Mouse (Mus musculus): ENCODE measurements at regions not wholly inside any gene's neighbourhood (a gene's known extent, or its start where the extent isn't known, plus 50 kb on each side); places are given as distances from the start of the nearest gene placed in this dataset.

DNA sequence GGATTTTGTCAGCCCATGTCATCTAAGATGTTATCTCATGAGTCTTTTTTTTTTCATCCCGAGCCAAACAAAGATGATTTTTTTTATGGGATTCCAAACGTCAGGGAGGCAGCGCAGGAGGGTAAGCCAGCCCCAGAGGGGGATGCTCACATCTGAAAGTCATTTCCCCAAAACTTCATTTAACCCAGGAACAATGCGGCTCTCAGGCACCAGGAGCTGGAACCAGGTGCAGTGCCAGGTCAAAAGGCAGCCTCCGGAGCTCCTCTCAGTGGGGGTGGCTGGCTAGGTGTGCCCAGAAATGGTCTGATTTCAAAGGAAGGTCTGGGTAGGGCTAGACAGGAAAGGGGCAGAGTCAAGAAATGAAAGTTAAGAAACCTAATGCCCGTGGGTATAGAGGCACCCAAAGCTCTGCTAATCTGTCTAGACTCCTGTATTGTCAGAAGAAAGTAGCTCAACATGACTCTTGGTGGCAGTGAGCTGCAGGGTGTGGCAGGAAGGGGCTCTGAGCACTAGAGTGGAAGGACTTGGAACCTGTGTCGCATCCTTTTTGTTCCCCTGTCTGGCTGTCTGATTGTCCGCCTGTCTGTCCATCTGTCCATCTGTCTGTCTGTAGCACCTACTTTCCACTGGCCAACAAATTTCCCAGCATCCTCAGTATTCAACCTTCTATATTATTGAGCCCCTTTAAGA is 175.3 kb upstream of the Klf12 start:
- ATAC-seq (ENCODE audit: poor library complexity, severe bottlenecking), result no peak

DNA sequence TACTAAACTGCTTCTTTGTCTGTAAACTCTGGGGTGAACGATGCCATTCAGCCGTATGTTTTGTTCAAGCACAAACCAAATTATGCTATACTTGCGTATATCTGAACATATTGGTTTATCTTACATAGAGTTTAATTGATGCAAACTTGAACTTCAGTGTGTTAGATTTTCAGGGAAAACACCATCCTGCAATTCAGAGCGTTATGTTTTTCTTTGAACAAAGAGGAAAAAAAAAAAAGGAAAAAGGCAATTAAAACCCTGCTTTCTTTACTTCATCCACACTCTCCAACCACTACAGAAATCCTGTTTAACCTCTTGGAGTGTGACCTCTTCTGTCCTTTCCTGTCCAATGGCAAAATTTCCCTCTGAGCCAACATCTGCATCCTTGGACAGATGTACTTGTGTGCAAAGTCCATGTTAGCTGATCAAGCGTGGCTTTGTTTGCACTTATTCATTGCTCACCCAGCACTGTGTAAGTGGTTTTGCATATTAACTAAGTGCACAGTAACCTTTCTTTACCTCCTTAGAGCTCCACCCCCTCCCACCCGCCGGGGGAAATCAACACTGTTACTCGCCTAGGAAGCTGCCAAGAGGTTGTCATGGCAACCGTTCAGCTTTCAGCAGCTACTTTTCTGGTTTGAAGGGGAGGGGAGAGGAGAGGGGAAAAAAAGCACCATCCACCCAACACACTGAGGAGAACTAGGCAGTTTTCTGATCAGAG is 174.4 kb upstream of the Klf12 start:
- peak; percentile 36 for ATAC-seq (ENCODE audit: poor library complexity, severe bottlenecking)

DNA sequence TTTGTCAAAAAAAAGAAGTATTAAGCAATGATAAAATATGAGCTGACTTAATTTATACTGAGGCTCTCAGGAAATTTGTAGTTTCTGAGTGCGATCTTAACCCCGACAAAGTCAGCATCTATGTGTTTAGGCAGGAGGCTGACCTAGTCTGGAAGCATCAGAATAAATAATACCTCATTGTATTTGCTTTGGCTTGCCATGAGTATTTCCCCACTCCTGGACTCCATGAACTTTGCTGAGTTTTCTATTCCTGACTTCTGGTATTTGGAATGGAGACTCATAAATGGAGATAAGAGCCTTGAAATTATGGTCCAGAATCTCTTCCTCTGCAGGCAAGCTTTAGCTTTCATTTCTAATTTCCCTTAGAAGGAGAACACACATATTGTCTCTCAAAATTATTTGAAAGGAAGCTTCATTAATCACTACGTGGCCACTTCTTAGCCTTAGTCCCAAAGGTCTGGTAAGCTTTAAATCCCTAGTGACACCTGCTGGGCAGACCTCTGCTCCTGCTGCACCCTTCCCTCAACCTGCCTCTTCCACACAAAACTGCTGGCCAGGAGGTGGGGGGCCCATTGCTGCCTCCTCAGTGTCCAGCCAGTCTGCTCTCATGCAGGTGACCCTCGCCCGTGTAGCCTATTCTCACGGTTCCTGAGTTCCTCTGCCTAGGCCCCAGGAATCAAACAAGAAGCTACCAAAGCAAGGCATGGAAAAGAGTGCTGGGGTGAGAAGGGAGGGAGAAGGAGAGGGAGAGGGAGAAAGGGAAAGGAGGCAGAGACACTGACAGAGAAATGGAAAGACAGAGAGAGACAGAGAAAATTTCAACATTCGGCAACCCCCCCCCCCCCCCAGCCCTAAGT is 173.6 kb upstream of the Klf12 start:
- no peak for ATAC-seq (ENCODE audit: poor library complexity, severe bottlenecking)

DNA sequence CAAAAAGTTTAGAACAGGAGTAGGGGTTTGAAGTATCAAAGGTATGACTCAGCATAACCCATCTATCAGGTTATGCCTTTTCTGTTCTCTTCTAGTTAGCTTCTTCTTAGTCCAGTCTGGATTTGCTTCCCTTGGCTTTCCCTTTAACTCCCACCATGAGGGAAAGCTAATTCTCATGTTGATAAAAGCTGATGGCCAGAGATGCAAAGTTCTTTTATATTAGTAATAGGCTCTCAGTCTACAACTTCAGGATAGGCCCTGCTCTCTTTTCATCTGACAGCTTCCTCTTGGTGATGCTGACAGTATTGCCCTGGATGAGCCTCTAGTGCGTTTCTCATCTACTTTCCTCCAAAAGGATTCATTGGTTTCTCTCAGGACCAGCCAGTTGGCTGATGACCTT is 161.7 kb upstream of the Klf12 start:
- no peak for ATAC-seq (ENCODE audit: poor library complexity, severe bottlenecking)

DNA sequence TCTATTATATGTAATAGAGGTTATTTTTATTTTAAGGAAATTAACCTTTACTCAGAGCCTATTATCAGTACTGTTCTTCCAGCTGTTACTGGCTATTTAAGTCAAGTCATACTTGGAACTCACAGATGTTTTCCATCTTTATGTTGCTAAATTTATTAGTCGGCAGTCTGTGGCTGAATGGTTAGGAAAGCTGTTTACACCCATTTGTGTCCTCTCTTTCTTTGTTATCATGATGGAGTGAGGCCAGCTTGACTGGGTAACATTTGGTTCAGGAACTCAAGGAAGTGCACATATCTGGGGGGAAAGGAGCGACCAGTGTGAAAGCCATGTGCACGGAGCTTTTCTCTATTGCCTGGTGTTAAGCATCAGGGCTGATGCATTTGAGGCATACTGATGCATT is 160.4 kb upstream of the Klf12 start:
- ATAC-seq (ENCODE audit: poor library complexity, severe bottlenecking), result no peak

DNA sequence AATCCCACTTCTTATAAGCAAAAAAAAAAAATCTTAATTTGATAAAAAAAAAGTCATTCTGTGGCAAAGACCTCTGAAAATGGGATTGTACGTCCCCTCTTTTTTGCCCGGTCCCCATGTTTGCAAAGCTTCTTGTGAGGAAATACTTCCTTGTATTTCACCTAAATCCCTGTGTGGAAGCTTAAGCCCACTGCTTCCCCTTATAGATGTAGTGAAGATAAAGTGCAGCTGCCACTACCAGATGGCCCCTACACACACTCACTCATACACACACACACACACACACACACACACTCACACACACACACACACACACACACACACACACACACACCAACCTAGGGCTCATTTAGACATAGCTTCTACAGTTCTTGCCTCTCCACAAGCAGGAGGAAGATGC is 159.6 kb upstream of the Klf12 start:
- ATAC-seq (ENCODE audit: poor library complexity, severe bottlenecking), result no peak

DNA sequence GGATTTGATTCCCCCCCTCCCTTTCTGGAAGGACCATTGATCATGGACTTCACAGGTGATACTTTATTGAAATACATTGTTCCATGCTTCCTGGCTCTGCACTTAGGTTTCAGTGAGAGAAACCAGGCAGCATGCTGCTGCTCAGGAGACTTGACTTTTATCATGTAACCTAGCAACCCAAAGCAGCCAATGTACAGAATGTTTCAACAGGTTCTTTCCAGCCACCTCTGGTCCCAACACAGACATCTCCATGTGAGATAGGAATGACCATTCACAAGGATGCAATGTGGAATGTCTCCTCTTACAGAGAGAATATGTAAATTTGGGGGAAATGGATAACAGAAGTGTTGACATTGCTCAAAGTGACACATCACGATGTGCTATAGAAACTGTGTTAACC is 153.1 kb upstream of the Klf12 start:
- no peak for ATAC-seq (ENCODE audit: poor library complexity, severe bottlenecking)

DNA sequence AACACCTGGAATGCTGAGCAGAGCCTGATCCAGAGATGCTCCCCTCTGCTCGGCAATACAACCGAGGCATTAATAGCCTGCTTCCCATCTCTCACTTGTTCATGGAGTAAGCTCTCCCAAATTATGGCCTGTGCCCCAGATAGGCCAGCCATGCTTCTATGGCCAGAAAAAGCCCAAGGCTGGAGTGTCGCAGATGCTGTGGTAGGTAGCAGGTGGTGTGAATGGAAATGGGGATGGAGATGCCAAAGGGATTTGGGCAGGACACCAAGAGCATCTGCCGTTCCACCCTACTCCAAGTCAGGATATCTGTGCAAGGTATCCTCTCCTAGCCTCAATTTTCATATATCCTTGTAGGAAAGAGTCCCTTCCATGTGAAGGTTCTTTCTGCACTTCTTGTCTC is 145.2 kb upstream of the Klf12 start:
- no peak for ATAC-seq (ENCODE audit: poor library complexity, severe bottlenecking)

DNA sequence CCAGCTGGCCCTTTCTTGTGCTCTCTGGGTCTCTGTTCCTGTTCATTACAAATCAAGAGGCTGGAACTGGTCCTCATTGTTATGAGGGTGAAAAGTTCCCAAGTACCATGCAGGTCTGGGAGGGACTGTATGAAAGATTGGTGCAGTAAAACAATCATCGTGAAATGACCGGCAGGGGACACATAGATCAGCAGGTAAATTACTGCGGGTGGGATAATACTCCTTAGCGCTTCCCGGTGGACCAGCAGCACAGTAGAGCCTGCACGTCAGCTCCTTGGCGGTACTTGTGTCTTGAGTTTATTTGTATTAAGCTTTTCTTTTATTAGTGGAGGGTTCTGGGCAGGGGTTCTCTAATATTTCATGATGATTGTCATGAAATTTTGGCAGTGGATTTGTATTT is 141.9 kb upstream of the Klf12 start:
- no peak for ATAC-seq (ENCODE audit: poor library complexity, severe bottlenecking)

DNA sequence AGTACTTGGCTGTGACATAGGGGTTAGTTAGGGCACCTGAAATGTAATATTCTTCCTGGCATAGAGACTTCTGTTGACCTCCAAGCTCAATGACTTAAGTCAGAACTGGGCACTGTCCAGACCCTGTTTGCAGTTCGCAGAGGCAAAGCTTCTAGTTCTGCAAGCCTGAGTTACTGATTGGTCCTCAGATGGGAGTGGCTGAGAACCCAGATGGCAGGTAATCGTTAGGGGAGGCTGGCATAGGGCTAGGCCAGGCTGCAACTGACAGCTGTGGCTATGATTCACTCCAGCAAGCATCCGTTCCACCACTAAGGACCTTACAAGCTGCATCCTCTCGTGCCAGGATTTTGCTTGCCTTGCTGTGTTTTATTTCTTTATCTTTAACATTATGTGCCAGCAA is 139.3 kb upstream of the Klf12 start:
- ATAC-seq (ENCODE audit: poor library complexity, severe bottlenecking), result no peak

DNA sequence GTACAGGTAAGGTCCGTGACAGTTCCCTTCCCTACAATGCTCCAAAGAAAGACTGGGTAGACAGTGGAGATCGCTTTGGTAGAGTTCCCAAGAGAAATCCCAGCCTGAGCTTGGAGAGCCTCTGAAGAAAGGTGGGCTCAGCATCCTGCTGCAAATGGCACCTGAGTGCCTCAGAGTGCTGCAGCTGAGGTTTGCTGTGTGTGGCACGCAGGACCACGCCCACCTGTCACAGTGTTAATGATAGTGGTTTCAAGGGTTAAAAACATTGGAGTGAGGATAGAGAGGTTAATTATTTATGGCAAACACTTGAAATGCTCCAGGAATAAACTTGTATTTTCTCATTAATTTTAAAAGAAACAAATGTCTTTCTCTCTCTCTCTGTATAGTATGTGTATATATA is 137.2 kb upstream of the Klf12 start:
- ATAC-seq (ENCODE audit: poor library complexity, severe bottlenecking), result no peak

DNA sequence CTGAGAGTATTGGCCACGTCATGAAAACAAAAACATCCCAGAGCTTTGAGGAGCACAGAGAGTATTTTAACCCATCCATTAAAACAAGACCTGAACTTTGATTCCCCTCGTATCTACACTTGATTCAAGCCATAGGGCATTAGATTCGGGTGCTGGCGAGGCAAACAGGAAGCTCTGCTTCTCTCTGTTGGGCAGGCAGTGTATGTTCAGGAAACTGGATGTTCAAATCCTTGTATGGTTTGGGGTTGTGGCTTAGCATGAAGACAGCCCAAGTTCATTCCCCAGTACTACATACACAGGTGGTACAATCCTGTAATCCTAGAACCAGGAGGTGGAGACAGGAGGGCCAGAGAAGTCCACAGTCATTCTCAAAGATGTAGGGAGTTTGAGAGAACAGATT is 130.6 kb upstream of the Klf12 start:
- no peak for ATAC-seq (ENCODE audit: poor library complexity, severe bottlenecking)

DNA sequence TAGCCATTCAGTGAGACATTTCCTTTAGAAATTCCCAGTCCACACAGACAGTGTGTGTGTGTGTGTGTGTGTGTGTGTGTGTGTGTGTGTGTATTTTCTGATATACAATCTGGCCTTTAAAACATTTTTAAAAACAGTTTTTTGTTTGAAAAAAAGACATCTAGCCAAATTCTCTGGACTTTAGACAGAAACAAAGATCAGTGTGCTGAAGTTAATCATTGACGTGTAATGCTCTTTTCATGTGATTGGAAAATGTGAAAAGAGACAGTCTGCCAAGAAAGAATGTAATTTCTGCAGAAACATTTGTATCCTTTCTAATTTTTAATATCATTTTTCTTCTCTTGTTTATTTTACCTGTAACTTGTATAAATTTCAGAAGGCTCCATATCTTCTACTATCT is 127.7 kb upstream of the Klf12 start:
- no peak for ATAC-seq (ENCODE audit: poor library complexity, severe bottlenecking)

DNA sequence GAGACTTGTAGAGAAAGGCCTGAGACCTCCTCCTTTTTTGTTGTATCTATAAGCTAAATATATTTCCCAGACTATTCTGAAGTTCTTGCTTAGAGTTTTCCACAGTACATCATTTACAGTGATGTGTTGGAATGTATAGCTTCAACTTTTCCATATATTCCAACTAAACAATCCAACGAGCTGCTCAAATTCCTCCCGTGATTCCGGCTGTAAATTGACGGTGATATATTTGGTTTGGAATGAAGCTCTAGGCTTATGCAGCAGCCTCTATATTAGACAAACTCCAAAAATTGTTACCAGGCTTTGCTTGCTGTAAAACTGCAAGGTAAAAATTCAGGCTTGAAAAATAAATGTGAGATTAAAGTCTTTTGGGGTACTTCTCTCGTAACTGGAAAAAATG is 112.7 kb upstream of the Klf12 start:
- ATAC-seq (ENCODE audit: poor library complexity, severe bottlenecking), result no peak

DNA sequence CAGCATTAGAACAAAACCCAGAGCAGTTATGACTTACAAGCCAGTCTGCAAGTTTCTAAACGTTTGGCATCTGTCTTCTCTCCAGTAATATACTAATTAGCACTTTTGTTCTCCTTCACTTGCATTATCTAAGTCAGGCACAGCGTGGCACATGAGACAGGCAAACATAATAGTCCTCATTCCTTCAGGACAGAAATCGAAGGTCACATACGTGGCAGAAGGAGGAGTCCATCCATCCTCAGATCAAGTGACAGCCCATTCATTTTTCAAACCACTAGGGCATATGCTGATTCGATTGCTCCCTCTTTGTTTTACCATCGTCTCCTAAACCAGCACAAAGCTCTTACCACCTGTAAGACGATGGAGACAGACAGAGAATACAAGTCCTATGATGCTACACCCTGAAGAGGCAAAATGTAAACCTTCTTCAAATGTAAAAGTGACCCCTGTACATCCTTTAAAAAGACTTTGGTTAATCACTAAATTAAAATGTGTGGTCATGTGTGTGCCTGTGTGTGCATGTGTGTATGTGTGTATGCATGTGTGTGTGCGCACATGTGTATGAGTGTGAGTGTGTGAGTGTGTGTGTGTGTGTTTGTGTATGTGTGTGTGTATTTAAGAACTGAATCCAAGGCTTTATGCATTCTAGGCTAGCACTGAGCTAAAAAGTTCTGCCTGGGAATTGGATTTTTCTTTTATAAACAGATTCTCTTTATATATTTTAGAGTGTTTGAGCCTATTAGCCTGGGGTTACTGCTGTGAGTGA is 90.9 kb upstream of the Klf12 start:
- no peak for ATAC-seq (ENCODE audit: poor library complexity, severe bottlenecking)

DNA sequence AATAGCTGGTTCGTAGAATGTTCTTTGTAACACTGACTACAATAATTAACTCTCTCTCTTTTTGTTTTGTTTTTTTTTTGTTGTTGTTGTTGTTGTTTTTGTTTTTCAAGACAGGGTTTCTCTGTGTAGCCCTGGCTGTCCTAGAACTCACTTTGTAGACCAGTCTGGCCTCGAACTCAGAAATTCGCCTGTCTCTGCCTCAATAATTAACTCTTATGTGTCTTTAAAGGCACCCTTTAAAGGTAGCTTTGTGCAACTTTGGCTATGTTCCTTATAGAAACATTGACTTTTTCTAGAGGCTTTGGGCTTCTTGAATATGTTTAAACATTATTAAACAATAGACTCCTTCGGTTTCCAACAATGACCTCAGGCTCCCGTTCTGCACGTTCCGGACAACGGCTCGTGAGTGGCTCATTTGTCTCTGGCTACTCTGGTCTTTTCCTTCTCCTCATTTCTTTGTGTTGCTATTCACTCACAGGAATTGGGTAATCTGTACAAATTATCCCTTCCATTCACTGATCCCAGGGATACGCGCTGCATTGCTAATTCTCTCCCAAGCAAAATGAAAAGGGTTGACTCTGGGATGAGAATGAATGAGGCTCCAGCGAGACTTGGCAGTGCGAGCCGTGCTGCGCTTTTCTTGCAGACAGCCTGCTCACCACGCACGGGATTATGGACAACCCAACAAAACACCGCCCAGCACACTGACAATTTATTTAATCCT is 90.2 kb upstream of the Klf12 start:
- no peak for ATAC-seq (ENCODE audit: poor library complexity, severe bottlenecking)

DNA sequence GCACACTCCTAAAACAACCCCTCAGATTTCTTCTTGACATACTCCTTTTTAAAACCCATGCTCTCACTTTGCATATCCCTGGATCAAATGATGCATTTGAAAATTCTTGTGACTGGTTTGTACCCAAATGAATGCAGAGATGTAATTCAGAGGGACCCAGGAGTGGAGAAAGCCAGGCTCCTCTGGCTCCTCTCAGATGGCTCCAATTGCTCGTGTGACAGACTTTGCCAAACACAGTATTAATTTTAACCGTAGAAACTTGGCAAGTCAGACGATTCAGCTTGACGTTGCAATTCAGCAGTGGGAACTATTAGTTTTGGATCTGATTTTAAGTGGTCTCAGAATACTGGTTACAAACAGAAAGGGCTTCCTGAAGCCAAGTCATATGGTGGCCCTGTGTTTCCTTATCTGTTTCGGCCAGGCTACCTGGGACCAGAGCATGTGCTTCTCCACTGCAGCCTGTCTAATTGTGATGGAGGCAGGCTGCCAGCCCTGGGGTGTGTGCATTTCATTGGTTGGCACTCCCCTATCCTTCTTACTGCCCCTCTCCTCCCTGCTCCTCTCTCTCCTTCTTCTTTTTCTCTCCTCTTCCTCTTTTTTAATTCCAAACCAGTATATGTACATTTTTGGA is 81.9 kb upstream of the Klf12 start:
- no peak for ATAC-seq (ENCODE audit: poor library complexity, severe bottlenecking)

DNA sequence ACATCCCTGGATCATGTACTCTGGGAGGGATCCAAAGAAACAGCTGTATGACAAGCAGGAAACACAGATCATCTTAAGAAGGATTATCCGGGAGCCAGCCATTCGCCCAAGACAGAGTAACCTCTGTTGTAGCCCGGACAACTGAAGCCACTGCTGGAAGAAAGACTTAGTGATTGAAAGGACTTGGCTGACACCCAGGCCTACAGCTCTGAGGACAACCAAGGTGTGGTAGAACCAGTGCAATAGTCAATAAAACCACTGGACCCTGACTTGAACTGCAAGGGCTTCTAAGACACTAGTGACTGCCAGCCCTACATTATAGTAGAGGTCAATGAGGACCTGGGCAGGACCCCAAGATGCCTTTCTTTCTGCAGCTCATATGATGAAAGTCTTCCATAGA is 78.3 kb upstream of the Klf12 start:
- ATAC-seq (ENCODE audit: poor library complexity, severe bottlenecking), result no peak

DNA sequence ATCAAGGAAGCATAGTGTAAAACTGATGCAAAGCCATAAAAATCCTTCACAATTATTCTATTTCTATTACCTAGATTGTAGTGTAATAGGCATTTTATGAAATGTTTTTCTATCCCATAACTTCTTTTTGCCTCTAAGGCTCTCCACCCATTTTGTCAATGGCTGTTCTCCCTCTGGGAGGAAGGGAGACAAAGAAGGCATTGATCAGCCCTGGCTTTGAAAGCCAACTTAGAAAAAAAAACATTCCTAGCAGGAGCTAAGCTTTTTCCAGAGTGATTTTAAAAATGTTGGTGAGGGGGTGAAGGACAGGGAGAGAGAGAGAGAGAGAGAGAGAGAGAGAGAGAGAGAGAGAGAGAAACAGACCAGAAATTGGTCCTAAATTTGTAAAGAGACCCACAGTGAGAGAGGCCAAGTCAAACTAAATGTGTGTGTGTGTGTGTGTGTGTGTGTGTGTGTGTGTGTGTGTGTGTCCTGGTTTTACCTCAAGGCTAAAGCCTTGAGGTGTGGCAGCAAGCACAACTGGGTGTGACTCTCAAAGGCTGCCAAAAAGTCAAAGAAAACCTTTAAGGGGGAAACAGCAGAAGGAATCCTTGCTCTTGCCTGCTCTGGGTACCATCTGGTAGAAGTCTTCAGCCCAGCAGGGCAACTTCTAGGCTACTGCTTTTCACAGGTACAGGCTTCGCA is 77.0 kb upstream of the Klf12 start:
- ATAC-seq (ENCODE audit: poor library complexity, severe bottlenecking), result no peak

DNA sequence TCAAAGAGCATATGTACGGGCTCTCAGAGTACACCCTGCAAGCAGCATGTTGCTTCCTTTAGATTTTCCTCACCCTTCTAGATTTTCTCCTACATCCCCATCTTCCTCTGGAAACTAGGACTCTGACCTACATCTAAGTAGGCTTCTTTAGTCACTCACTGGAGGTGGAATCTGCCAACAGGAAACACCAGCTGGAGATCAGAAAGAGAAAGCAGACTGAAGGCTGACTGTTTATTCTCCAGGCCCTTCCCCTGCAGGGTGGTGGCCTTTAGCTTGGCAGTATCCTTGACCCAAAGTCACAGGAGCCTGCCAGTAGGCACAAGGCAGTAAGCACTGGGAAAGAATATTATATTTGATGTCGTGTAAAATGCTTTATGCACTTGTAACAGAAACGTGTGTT is 75.4 kb upstream of the Klf12 start:
- ATAC-seq (ENCODE audit: poor library complexity, severe bottlenecking), result no peak

All from megakaryocyte, adult 5-6 weeks (primary cell).